Mouse (Mus musculus) megakaryocyte, embryonic 14.5 days (primary cell): ENCODE results near the gene Usp15. TPM values are rescaled to one million over a fixed set of nuclear protein-coding genes. Genes with fewer than 3 reads are reported as not detected.
A peak's percentile ranks its signal among the peaks of the same experiment; 100 is the strongest.

ENCODE experiments used
- H3K27me3 ChIP-seq: replicated peaks from 2 replicates; pipeline ENCODE3; 2012; ENCODE audit warnings: inconsistent platforms
- H3K36me3 ChIP-seq: replicated peaks from 2 replicates; pipeline ENCODE3; 2012; ENCODE audit warnings: low read length, inconsistent platforms, mixed read lengths
- H3K4me1 ChIP-seq: 2 replicates; pipeline ENCODE4 v1.6.1; 2012; ENCODE audit warnings: inconsistent platforms
- H3K4me3 ChIP-seq: replicated peaks from 2 replicates; pipeline ENCODE3; 2012; ENCODE audit warnings: moderate library complexity, mild to moderate bottlenecking, inconsistent platforms
- H3K9me3 ChIP-seq: 2 replicates; pipeline ENCODE4 v1.6.1; 2012; ENCODE audit warnings: inconsistent platforms
- FLI1 ChIP-seq: IDR thresholded peaks from 2 replicates; pipeline ENCODE4 v1.6.1; 2012; ENCODE audit warnings: low read length, inconsistent platforms, mixed read lengths
- GATA1 ChIP-seq: IDR thresholded peaks from 3 replicates; pipeline ENCODE4 v1.6.1; 2012; ENCODE audit warnings: mixed read lengths, low read length, inconsistent platforms, borderline replicate concordance
- polyA plus RNA-seq: library from polyadenylated mRNA; stranded (reverse); fragments of >175 nt; gene quantifications from 2 replicates; pipeline ENCODE4 v1.2.3, GENCODE M21; 2012; ENCODE audit warnings: low replicate concordance; ENCODE audit not compliant: insufficient read depth

Gene Usp15
- polyA plus RNA-seq, 1 experiment, result 7.8 TPM

DNA sequence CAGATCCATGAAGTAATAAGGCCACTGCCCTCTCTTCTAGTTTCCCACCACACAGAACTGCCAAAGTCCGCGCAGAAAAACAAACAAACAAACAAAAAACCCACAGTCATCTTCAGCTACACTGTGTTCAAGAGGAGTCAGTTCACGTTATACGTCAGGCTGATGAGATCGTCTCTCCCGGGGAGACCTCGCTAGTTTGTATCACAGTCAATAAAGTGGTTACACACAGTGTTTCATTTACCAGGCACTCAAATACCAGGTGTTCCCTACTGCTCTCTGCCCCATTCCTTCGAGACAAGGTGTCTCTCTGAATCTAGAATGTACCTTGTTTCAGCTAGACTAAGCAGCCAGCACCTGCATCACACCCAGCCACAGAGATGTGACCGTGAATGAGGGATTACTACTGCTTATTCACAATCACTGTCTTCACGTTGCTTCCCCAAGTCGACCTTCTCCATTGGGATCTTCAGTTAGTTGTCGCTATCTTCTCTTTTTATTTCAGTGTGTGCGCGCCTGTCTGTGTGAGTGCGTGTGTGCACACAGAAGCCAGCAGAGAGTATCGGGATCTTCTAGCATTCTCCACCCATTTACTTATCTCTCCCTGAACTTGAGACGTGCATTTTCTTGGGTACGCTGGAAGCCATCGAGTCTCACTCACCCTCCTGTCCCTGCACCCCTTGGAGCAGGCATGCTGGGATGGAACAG, 3.0 kb upstream of the Usp15 start:
- Histone ChIP-seq H3K4me1 (peaks cover 17% of the 10 kb centered on the region), H3K9me3 (no peaks in the 10 kb centered on the region), H3K36me3 (no peaks in the 10 kb centered on the region), H3K4me3 (no peak overlapping the region), H3K27me3 (peaks cover 1% of the 10 kb centered on the region)
- TF ChIP-seq GATA1 (no peak), FLI1 (no peak)

DNA sequence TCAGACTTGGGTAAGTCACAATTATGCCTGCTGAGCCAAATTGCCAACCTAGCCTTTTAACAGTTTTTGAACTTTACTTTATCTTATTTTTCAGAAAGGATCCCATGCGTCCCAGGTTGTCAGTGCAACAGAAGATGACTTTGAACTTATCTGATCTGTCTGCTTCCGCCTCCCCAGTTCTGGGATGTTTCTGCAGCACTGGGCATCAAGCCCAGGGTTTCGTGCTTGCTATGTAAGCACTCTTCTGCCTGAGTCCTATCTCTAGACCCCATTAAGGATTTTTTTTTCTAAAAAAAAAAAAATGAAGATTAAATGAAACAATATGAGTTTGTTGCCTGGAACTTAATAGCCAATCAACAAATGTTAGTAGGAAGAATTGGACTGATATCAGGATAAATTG, 2.3 kb upstream of the Usp15 start:
- H3K4me1 ChIP-seq, result peaks cover 22% of the 10 kb centered on the region
- no peaks in the 10 kb centered on the region for H3K9me3 ChIP-seq
- no peak for TF ChIP-seq FLI1
- no peak for TF ChIP-seq GATA1
- H3K4me3 ChIP-seq, result no peak overlapping the region
- H3K27me3 ChIP-seq, result peaks cover 1% of the 10 kb centered on the region
- no peaks in the 10 kb centered on the region for H3K36me3 ChIP-seq

DNA sequence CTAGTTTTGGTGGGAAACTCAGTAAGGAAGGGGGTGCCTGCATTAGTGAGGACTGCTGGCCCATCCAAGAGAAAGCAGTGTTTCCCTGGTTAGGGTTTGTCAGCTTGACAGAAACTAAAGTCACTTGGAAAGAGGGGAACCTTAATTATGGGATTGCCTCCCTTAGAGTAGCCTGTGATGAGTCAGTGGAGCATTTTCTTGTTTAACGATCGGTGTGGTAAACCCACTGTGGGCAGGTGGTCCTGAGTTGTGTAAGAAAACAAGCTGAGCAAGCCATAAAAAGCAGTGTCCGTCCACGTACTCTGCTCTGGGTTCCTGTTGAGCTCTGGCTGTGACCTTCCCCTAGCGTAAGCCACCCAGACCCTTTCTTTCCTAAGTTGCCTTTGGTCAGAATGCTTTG, 1.4 kb upstream of the Usp15 start:
- TF ChIP-seq FLI1, result no peak
- no peak for TF ChIP-seq GATA1
- no peaks in the 10 kb centered on the region for H3K9me3 ChIP-seq
- peaks cover 30% of the 10 kb centered on the region for H3K4me1 ChIP-seq
- H3K4me3 ChIP-seq, result no peak overlapping the region
- H3K36me3 ChIP-seq, result no peaks in the 10 kb centered on the region
- H3K27me3 ChIP-seq, result peaks cover 1% of the 10 kb centered on the region

GRCm38 (mm10) chr10:123195961-123196834, 597 bp downstream of the Usp15 start:
- peaks cover 1% of the 10 kb centered on the region for H3K27me3 ChIP-seq
- TF ChIP-seq GATA1, result no peak
- no peak for TF ChIP-seq FLI1
- H3K9me3 ChIP-seq, result no peaks in the 10 kb centered on the region
- peak overlapping the region; percentile 97 for H3K4me3 ChIP-seq
- peaks cover 10% of the 10 kb centered on the region for H3K36me3 ChIP-seq
- H3K4me1 ChIP-seq, result peaks cover 48% of the 10 kb centered on the region

DNA sequence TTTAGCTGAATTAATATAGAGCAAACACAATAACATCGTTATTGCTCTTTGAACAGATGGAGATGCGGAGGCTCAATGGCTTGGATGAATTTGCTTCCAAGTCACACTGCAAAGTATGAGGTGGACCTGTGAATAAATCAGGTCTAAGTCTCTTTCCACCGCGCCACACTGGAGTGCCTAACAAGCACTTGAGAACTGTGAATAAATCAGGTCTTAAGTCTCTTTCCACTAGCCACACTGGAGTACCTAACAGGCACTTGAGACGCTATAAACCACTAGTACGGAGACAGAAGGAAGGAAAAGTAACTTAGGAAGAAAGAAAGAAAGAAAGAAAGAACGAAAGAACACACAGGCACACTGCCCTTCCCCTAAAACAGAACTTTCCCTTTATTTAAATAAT, 1.3 kb downstream of the Usp15 start:
- Histone ChIP-seq H3K4me1 (peaks cover 54% of the 10 kb centered on the region), H3K9me3 (no peaks in the 10 kb centered on the region), H3K27me3 (peaks cover 1% of the 10 kb centered on the region), H3K36me3 (peaks cover 13% of the 10 kb centered on the region), H3K4me3 (peak overlapping the region; percentile 97)
- no peak for TF ChIP-seq FLI1
- TF ChIP-seq GATA1, result no peak

- TF ChIP-seq FLI1 (no peak), GATA1 (no peak)
- no peaks in the 10 kb centered on the region for H3K27me3 ChIP-seq
- H3K4me1 ChIP-seq, result peaks cover 86% of the 10 kb centered on the region
- peaks cover 48% of the 10 kb centered on the region for H3K36me3 ChIP-seq
- peak overlapping the region; percentile 33 for H3K4me3 ChIP-seq
- no peaks in the 10 kb centered on the region for H3K9me3 ChIP-seq
Measured at GRCm38 (mm10) chr10:123191038-123191437, 5.8 kb downstream of the Usp15 start.

DNA sequence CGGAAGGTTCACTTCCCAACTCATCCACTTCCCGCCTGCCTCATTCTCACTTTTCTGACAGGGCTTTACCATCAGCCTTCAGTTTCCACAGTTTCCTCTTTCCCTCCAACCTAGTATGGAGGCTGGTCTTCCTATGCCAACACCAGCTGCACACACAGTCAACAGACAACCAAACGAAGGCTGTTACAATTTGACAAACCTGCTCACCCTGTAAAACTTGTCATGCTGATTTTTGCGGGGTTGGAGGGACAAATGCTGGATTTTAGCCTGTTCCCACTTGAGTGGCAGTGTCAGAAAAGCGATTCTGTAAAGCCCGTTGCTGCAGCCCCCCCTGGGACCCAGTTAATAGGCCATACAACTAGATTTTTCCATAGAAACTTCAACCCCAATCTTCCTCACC, 9.5 kb downstream of the Usp15 start:
- Histone ChIP-seq H3K27me3 (no peaks in the 10 kb centered on the region), H3K4me3 (peak overlapping the region; percentile 0), H3K36me3 (peaks cover 56% of the 10 kb centered on the region), H3K4me1 (peaks cover 95% of the 10 kb centered on the region), H3K9me3 (no peaks in the 10 kb centered on the region)
- TF ChIP-seq GATA1 (no peak), FLI1 (no peak)

GRCm38 (mm10) chr10:123185907-123186306, 10.9 kb downstream of the Usp15 start:
- no peaks in the 10 kb centered on the region for H3K27me3 ChIP-seq
- no peaks in the 10 kb centered on the region for H3K9me3 ChIP-seq
- peaks cover 56% of the 10 kb centered on the region for H3K36me3 ChIP-seq
- no peak overlapping the region for H3K4me3 ChIP-seq
- H3K4me1 ChIP-seq, result peaks cover 86% of the 10 kb centered on the region
- TF ChIP-seq FLI1, result no peak
- no peak for TF ChIP-seq GATA1

DNA sequence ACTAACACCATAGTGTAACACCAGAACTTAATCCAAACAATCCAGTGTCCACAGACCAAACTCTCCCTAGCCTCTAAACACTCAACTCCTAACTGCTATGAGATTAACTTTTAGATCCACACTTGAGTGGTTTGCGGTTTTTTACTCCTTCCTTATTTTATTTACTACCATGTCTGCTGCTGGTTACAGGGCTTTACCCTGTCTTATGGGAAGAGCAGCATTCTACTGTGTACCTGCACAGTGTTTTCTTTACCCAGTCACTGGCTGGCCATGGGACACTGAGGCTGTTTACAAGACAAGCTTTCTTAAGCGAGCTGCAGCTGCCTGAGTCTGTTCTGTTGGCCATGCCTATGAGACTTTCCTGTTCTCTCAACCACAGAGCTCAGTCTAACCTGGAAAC, 13.1 kb downstream of the Usp15 start:
- H3K27me3 ChIP-seq, result no peaks in the 10 kb centered on the region
- no peak for TF ChIP-seq GATA1
- H3K4me1 ChIP-seq, result peaks cover 67% of the 10 kb centered on the region
- peak overlapping the region; percentile 35 for H3K4me3 ChIP-seq
- peaks cover 64% of the 10 kb centered on the region for H3K36me3 ChIP-seq
- H3K9me3 ChIP-seq, result no peaks in the 10 kb centered on the region

- H3K4me3 ChIP-seq, result peak overlapping the region; percentile 67
- peaks cover 64% of the 10 kb centered on the region for H3K36me3 ChIP-seq
- TF ChIP-seq FLI1 (no peak), GATA1 (no peak)
- H3K9me3 ChIP-seq, result no peaks in the 10 kb centered on the region
- H3K4me1 ChIP-seq, result peaks cover 62% of the 10 kb centered on the region
- no peaks in the 10 kb centered on the region for H3K27me3 ChIP-seq
Measured at GRCm38 (mm10) chr10:123183243-123183642, 13.6 kb downstream of the Usp15 start.
